8 mouse cellular contexts compared by ENCODE assay signal in the genomic region with DNA sequence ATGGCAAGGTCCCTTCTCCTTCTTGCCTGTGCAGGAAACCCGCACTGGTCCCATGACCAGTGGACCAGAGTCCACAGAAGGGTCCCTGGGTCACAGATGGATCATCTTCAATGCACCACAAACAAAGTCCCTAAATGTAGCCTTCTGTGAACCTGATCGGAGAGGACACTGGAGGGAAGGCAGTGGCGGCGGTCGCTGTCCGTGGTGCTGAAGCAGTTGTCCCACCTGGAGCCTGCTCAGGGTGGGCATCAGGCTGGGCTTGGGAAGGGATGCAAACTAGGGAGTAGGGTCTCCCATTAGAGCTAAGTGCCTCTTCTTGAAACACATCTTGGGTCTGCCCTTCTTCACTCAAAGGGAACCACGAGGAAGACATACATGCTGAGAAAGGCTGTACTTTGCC. TPM values are rescaled to one million over a fixed set of nuclear protein-coding genes. Genes with fewer than 3 reads are reported as not detected.
A peak's percentile ranks its signal among the peaks of the same experiment; 100 is the strongest.
DNase-seq lines count a peak whose midpoint lies in the region; ATAC-seq and TF ChIP-seq lines count a peak whose summit lies in the region.

No protein-coding gene starts in this region.

- ATAC-seq in CD4-positive, CD25-positive, alpha-beta regulatory T cell, adult 4 months, result no peak
- ATAC-seq in midbrain, embryonic 14.5 days (ENCODE audit: low FRiP score, low TSS enrichment), result no peak
- no peak for ATAC-seq in midbrain, embryonic 16.5 days
- ATAC-seq in stomach, postnatal 0 days (ENCODE audit: low FRiP score, low TSS enrichment), result no peak
- ATAC-seq in hindbrain, embryonic 13.5 days (ENCODE audit: low FRiP score), result no peak

- no peak overlapping the region for H3K27ac ChIP-seq in midbrain, embryonic 14.5 days (replicated peaks; ENCODE audit: low read depth, low read length)
- H3K27ac ChIP-seq in midbrain, embryonic 16.5 days (ENCODE audit: low read length), result no peak overlapping the region
- no peak overlapping the region for H3K27ac ChIP-seq in stomach, postnatal 0 days (replicated peaks)
- H3K27ac ChIP-seq in hindbrain, embryonic 13.5 days, result no peak overlapping the region

- no peak overlapping the region for H3K4me2 ChIP-seq in midbrain, embryonic 14.5 days (ENCODE audit: low read length)
- H3K4me2 ChIP-seq in midbrain, embryonic 16.5 days (ENCODE audit: low read length), result no peak overlapping the region
- no peak overlapping the region for H3K4me2 ChIP-seq in stomach, postnatal 0 days (replicated peaks; ENCODE audit: low read depth)
- H3K4me2 ChIP-seq in hindbrain, embryonic 13.5 days, result no peak overlapping the region

- 13% methylated on average over 7 of the region's 7 CpGs for WGBS in midbrain, embryonic 14.5 days
- 18% methylated on average over 7 of the region's 7 CpGs for WGBS in midbrain, embryonic 16.5 days
- 9% methylated on average over 7 of the region's 7 CpGs for WGBS in stomach, postnatal 0 days
- WGBS in hindbrain, embryonic 13.5 days, result 13% methylated on average over 7 of the region's 7 CpGs

- no peaks in the 10 kb centered on the region for H3K27me3 ChIP-seq in midbrain, embryonic 14.5 days (ENCODE audit: control insufficient read depth, insufficient read depth, low read length)
- H3K27me3 ChIP-seq in midbrain, embryonic 16.5 days (ENCODE audit: control insufficient read depth, insufficient read depth, low read depth, low read length), result no peaks in the 10 kb centered on the region
- H3K27me3 ChIP-seq in stomach, postnatal 0 days (ENCODE audit: control insufficient read depth, insufficient read depth, low read length), result no peaks in the 10 kb centered on the region
- H3K27me3 ChIP-seq in hindbrain, embryonic 13.5 days, result peaks cover 58% of the 10 kb centered on the region

- TF ChIP-seq CTCF in stomach, postnatal 0 days (IDR thresholded peaks at IDR 0.05; ENCODE audit: low read depth), result no peak

- no peaks in the 10 kb centered on the region for H3K9me3 ChIP-seq in midbrain, embryonic 14.5 days (ENCODE audit: control insufficient read depth, low read length)
- H3K9me3 ChIP-seq in midbrain, embryonic 16.5 days (replicated peaks; ENCODE audit: control insufficient read depth, low read length, poor library complexity, severe bottlenecking), result no peaks in the 10 kb centered on the region
- no peaks in the 10 kb centered on the region for H3K9me3 ChIP-seq in stomach, postnatal 0 days (ENCODE audit: control insufficient read depth, low read length)
- no peaks in the 10 kb centered on the region for H3K9me3 ChIP-seq in hindbrain, embryonic 13.5 days

- TF ChIP-seq EP300 in stomach, postnatal 0 days (optimal IDR thresholded peaks at IDR 0.05), result no peak

- 0 out of 2 replicates have a peak, but pooled peaks cover 5% of the 10 kb centered on the region for H3K36me3 ChIP-seq in midbrain, embryonic 14.5 days (ENCODE audit: control insufficient read depth, insufficient read depth, low read length)
- H3K36me3 ChIP-seq in midbrain, embryonic 16.5 days (ENCODE audit: control insufficient read depth, insufficient read depth, low read length), result peaks cover 2% of the 10 kb centered on the region; the same call in 1 of the 2 replicates
- no peaks in the 10 kb centered on the region; the same call in 1 of the 2 replicates for H3K36me3 ChIP-seq in stomach, postnatal 0 days (ENCODE audit: control insufficient read depth, insufficient read depth, low read length)
- peaks cover 11% of the 10 kb centered on the region for H3K36me3 ChIP-seq in hindbrain, embryonic 13.5 days

- peaks cover 39% of the 10 kb centered on the region for H3K4me1 ChIP-seq in midbrain, embryonic 14.5 days (ENCODE audit: control insufficient read depth, insufficient read depth, low read length)
- peaks cover 24% of the 10 kb centered on the region for H3K4me1 ChIP-seq in midbrain, embryonic 16.5 days (ENCODE audit: control insufficient read depth, insufficient read depth, low read length)
- H3K4me1 ChIP-seq in stomach, postnatal 0 days (replicated peaks; ENCODE audit: control insufficient read depth, insufficient read depth), result peaks cover 3% of the 10 kb centered on the region
- peaks cover 60% of the 10 kb centered on the region for H3K4me1 ChIP-seq in hindbrain, embryonic 13.5 days (replicated peaks)

- H3K4me3 ChIP-seq in midbrain, embryonic 14.5 days (replicated peaks; ENCODE audit: low read depth, low read length), result no peak overlapping the region
- no peak overlapping the region for H3K4me3 ChIP-seq in midbrain, embryonic 16.5 days (ENCODE audit: low read depth, low read length)
- H3K4me3 ChIP-seq in stomach, postnatal 0 days (ENCODE audit: low read depth, low read length), result no peak overlapping the region
- no peak overlapping the region for H3K4me3 ChIP-seq in hindbrain, embryonic 13.5 days

- no peak overlapping the region for H3K9ac ChIP-seq in midbrain, embryonic 14.5 days (replicated peaks; ENCODE audit: low read length)
- no peak overlapping the region for H3K9ac ChIP-seq in midbrain, embryonic 16.5 days (ENCODE audit: low read depth, low read length)
- H3K9ac ChIP-seq in stomach, postnatal 0 days (ENCODE audit: low read length), result no peak overlapping the region
- no peak overlapping the region for H3K9ac ChIP-seq in hindbrain, embryonic 13.5 days

- peak; percentile 26 for DNase-seq in CD4-positive, CD25-positive, alpha-beta regulatory T cell, adult 2 months (ENCODE audit: low read depth, low spot score)
- peak; percentile 43 for DNase-seq in midbrain, embryonic 14.5 days
- peak; percentile 58 to 64 for DNase-seq in kidney, postnatal 25 days
- peak; percentile 58 for DNase-seq in stomach, postnatal 0 days (ENCODE audit: low spot score)
- DNase-seq in cerebellum, postnatal 25 days, result no peak

RNA-seq across cellular contexts. Expression of a gene that starts 31.4 kb away (rescaled TPM):
- not detected for polyA plus RNA-seq in CD4-positive, CD25-positive, alpha-beta regulatory T cell, adult 4 months (2017; shearing (Covaris generic))
- 0.61 and 1.2 TPM in 2 replicates for polyA plus RNA-seq in midbrain, embryonic 14.5 days (2014; fragmentation: Nextera tagmentation; extraction: Ambion mirVana)
- 0.29 and 0.88 TPM in 2 replicates for polyA plus RNA-seq in midbrain, embryonic 16.5 days (2015; fragmentation: Nextera tagmentation; extraction: Ambion mirVana)
- 0.16 and 0.27 TPM in 2 replicates for polyA plus RNA-seq in stomach, postnatal 0 days (2015; fragmentation: Nextera tagmentation; extraction: Ambion mirVana)
- 0.85 and 0.90 TPM in 2 replicates for polyA plus RNA-seq in hindbrain, embryonic 13.5 days (2015; fragmentation: Nextera tagmentation; extraction: Ambion mirVana)

RNA-seq across cellular contexts. Expression of a gene that starts 33.1 kb away (rescaled TPM):
- polyA plus RNA-seq in CD4-positive, CD25-positive, alpha-beta regulatory T cell, adult 4 months (2017; shearing (Covaris generic)), result not detected
- polyA plus RNA-seq in midbrain, embryonic 14.5 days (2014; fragmentation: Nextera tagmentation; extraction: Ambion mirVana), result 11.3 and 15.0 TPM in 2 replicates
- 10.0 and 11.5 TPM in 2 replicates for polyA plus RNA-seq in midbrain, embryonic 16.5 days (2015; fragmentation: Nextera tagmentation; extraction: Ambion mirVana)
- 1.5 and 1.7 TPM in 2 replicates for polyA plus RNA-seq in stomach, postnatal 0 days (2015; fragmentation: Nextera tagmentation; extraction: Ambion mirVana)
- 9.7 and 10.2 TPM in 2 replicates for polyA plus RNA-seq in hindbrain, embryonic 13.5 days (2015; fragmentation: Nextera tagmentation; extraction: Ambion mirVana)

RNA-seq across cellular contexts. Expression of a gene that starts 34.3 kb away (rescaled TPM):
- polyA plus RNA-seq in CD4-positive, CD25-positive, alpha-beta regulatory T cell, adult 4 months (2017; shearing (Covaris generic)), result not detected
- polyA plus RNA-seq in midbrain, embryonic 14.5 days (2014; fragmentation: Nextera tagmentation; extraction: Ambion mirVana), result 0.20 TPM in 1 of 2 replicates, not detected in the other
- 0.23 TPM in 1 of 2 replicates, not detected in the other for polyA plus RNA-seq in midbrain, embryonic 16.5 days (2015; fragmentation: Nextera tagmentation; extraction: Ambion mirVana)
- 18.1 and 18.5 TPM in 2 replicates for polyA plus RNA-seq in stomach, postnatal 0 days (2015; fragmentation: Nextera tagmentation; extraction: Ambion mirVana)
- 0.14 TPM in 1 of 2 replicates, not detected in the other for polyA plus RNA-seq in hindbrain, embryonic 13.5 days (2015; fragmentation: Nextera tagmentation; extraction: Ambion mirVana)

RNA-seq across cellular contexts. Expression of a gene that starts 54.0 kb away (rescaled TPM):
- not detected for polyA plus RNA-seq in CD4-positive, CD25-positive, alpha-beta regulatory T cell, adult 4 months (2017; shearing (Covaris generic))
- polyA plus RNA-seq in midbrain, embryonic 14.5 days (2014; fragmentation: Nextera tagmentation; extraction: Ambion mirVana), result 0.46 and 0.50 TPM in 2 replicates
- polyA plus RNA-seq in midbrain, embryonic 16.5 days (2015; fragmentation: Nextera tagmentation; extraction: Ambion mirVana), result 1.5 TPM in 2 replicates
- 0.06 TPM in 1 of 2 replicates, not detected in the other for polyA plus RNA-seq in stomach, postnatal 0 days (2015; fragmentation: Nextera tagmentation; extraction: Ambion mirVana)
- polyA plus RNA-seq in hindbrain, embryonic 13.5 days (2015; fragmentation: Nextera tagmentation; extraction: Ambion mirVana), result 1.1 and 2.0 TPM in 2 replicates

RNA-seq across cellular contexts. Expression of a gene that starts 55.1 kb away (rescaled TPM):
- polyA plus RNA-seq in CD4-positive, CD25-positive, alpha-beta regulatory T cell, adult 4 months (2017; shearing (Covaris generic)), result not detected
- not detected in 2 replicates for polyA plus RNA-seq in midbrain, embryonic 14.5 days (2014; fragmentation: Nextera tagmentation; extraction: Ambion mirVana)
- not detected in 2 replicates for polyA plus RNA-seq in midbrain, embryonic 16.5 days (2015; fragmentation: Nextera tagmentation; extraction: Ambion mirVana)
- 0.62 and 0.75 TPM in 2 replicates for polyA plus RNA-seq in stomach, postnatal 0 days (2015; fragmentation: Nextera tagmentation; extraction: Ambion mirVana)
- polyA plus RNA-seq in hindbrain, embryonic 13.5 days (2015; fragmentation: Nextera tagmentation; extraction: Ambion mirVana), result 0.08 TPM in 1 of 2 replicates, not detected in the other

Comparison
In these comparisons a context has a peak if more than half of its experiments do, and no peak if none do; other contexts are left out.
1. DNase-seq: peak in CD4-positive, CD25-positive, alpha-beta regulatory T cell, adult 2 months (single experiment), midbrain, embryonic 14.5 days (single experiment), kidney, postnatal 25 days (2 of 2) and stomach, postnatal 0 days (single experiment); none in cerebellum, postnatal 25 days (0 of 2).
2. RNA of a gene that starts 34.3 kb away (polyA plus RNA-seq): 18.1 to 18.5 TPM in stomach, postnatal 0 days; 0.23 TPM in midbrain, embryonic 16.5 days, 0.20 TPM in midbrain, embryonic 14.5 days, 0.14 TPM in hindbrain, embryonic 13.5 days and not detected in CD4-positive, CD25-positive, alpha-beta regulatory T cell, adult 4 months; every median in the first group is over 10 times any median in the second.